Mouse (Mus musculus) liver, postnatal 0 days (tissue): Measurements from ENCODE around the gene Phc1. TPM values are rescaled to one million over a fixed set of nuclear protein-coding genes. Genes with fewer than 3 reads are reported as not detected.

Experiments
- ATAC-seq: fragments of 200-750 bp; cut with Nextera tagmentation; 2 replicates; pipeline ENCODE4 v1.8.0; 2017; ENCODE audit warnings: mild to moderate bottlenecking, moderate library complexity
- DNase-seq: peaks from one replicate; pipeline ENCODE4 v3.0.0-alpha.2; 2016
- H3K27ac ChIP-seq: fragments of 300-500 bp; sonication (generic); 2 replicates; pipeline ENCODE4 v1.5.1; 2014; ENCODE audit warnings: antibody characterized with exemption, moderate library complexity, mild to moderate bottlenecking, low read depth
- H3K27me3 ChIP-seq: fragments of 300-500 bp; sonication (generic); 2 replicates; pipeline ENCODE4 v1.6.1; 2014; ENCODE audit warnings: low read length, control low read depth, mixed read lengths; ENCODE audit not compliant: insufficient read depth
- H3K36me3 ChIP-seq: fragments of 300-500 bp; sonication (generic); replicated peaks from 2 replicates; pipeline ENCODE4 v1.6.1; 2014; ENCODE audit warnings: mild to moderate bottlenecking, control low read depth, low read length, moderate library complexity, mixed read lengths; ENCODE audit not compliant: insufficient read depth
- H3K4me1 ChIP-seq: fragments of 300-500 bp; sonication (generic); 2 replicates; pipeline ENCODE4 v1.6.1; 2014; ENCODE audit warnings: antibody characterized with exemption, mild to moderate bottlenecking, control low read depth; ENCODE audit not compliant: insufficient read depth
- H3K4me2 ChIP-seq: fragments of 300-500 bp; sonication (generic); 2 replicates; pipeline ENCODE4 v1.6.1; 2014; ENCODE audit warnings: low read depth, mild to moderate bottlenecking, low read length, moderate library complexity, mixed read lengths
- H3K4me3 ChIP-seq: fragments of 300-500 bp; sonication (generic); 2 replicates; pipeline ENCODE4 v1.5.1; 2014; ENCODE audit warnings: low read depth, low read length
- H3K9ac ChIP-seq: fragments of 300-500 bp; sonication (generic); replicated peaks from 2 replicates; pipeline ENCODE4 v1.6.1; 2014; ENCODE audit warnings: mild to moderate bottlenecking, moderate library complexity
- H3K9me3 ChIP-seq: fragments of 300-500 bp; sonication (generic); 2 replicates; pipeline ENCODE4 v1.6.1; 2016; ENCODE audit warnings: mild to moderate bottlenecking, control low read depth, low read length, mixed read lengths
- CTCF ChIP-seq: sonication (generic); IDR thresholded peaks from 2 replicates; pipeline ENCODE4 v1.5.1; 2016; ENCODE audit warnings: antibody characterized with exemption, low read depth
- EP300 ChIP-seq: IDR thresholded peaks from 2 replicates; pipeline ENCODE4 v1.6.1; 2016; ENCODE audit warnings: antibody characterized with exemption, low read depth, mild to moderate bottlenecking
- WGBS: fragments of 180-500 bp; shearing (Covaris S2); extraction: QIAGEN DNeasy Blood & Tissue Kit; methylation state at CpG from one replicate; pipeline ENCODE4 v1.1.7; 2014; ENCODE audit not compliant: insufficient replicate concordance; 5-methylcytosine and 5-hydroxymethylcytosine counted together
- polyA plus RNA-seq: library from polyadenylated mRNA; unstranded; fragments of >200 nt; fragmentation: Nextera tagmentation; extraction: Ambion mirVana; gene quantifications from 2 replicates; pipeline ENCODE4 v1.2.1, GENCODE M21; 2015

The Phc1 gene
- polyA plus RNA-seq, 1 experiment from 2014 or later = 1.2 TPM

DNA sequence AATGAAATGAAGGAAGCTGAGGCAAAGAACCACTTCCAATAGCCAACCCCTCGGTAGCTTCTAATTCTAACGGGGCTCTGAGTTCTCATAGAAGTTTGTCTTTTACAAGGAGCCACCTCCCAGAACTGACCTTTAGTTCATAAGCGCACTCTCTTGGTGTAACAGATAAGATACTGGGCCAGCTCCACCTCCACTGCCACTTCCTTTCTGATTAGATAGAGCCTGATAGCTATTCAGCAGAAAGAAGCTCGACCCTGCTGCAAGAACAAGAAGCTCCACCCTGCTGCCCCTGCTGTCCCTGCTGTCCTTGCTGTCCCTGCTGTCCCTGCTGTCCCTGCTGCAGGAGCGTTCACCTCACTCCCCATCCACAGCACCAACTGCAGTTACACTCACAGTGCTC, 65.8 kb downstream of the Phc1 start:
- Histone ChIP-seq H3K9me3 (no peaks in the 10 kb centered on the region), H3K4me3 (no peak overlapping the region), H3K4me2 (no peak overlapping the region), H3K27me3 (no peaks in the 10 kb centered on the region), H3K9ac (no peak overlapping the region), H3K27ac (no peak overlapping the region), H3K36me3 (no peaks in the 10 kb centered on the region), H3K4me1 (no peaks in the 10 kb centered on the region)
- 22% methylated on average over 5 of the region's 5 CpGs for WGBS
- TF ChIP-seq EP300 (no peak), CTCF (no peak)
- ATAC-seq = no peak
- DNase-seq = no peak

GRCm38 (mm10) chr6:122270152-122270551, 70.2 kb downstream of the Phc1 start:
- Histone ChIP-seq H3K36me3 (no peaks in the 10 kb centered on the region), H3K4me1 (no peaks in the 10 kb centered on the region), H3K4me2 (no peak overlapping the region), H3K9ac (no peak overlapping the region), H3K4me3 (no peak overlapping the region), H3K27me3 (no peaks in the 10 kb centered on the region), H3K9me3 (no peaks in the 10 kb centered on the region), H3K27ac (no peak overlapping the region)
- DNase-seq (peak; percentile 2), ATAC-seq (no peak)
- TF ChIP-seq EP300 = no peak
- TF ChIP-seq CTCF = no peak
- WGBS = 56% methylated on average over 11 of the region's 11 CpGs

- Histone ChIP-seq H3K27ac (no peak overlapping the region), H3K4me2 (no peak overlapping the region), H3K27me3 (no peaks in the 10 kb centered on the region), H3K9ac (no peak overlapping the region), H3K4me3 (no peak overlapping the region), H3K36me3 (no peaks in the 10 kb centered on the region), H3K4me1 (no peaks in the 10 kb centered on the region), H3K9me3 (no peaks in the 10 kb centered on the region)
- DNase-seq = no peak
- 80% methylated on average over 4 of the region's 4 CpGs for WGBS
- TF ChIP-seq EP300 (no peak), CTCF (no peak)
- no peak for ATAC-seq
Observed at GRCm38 (mm10) chr6:122269170-122269569, 71.2 kb downstream of the Phc1 start.

DNA sequence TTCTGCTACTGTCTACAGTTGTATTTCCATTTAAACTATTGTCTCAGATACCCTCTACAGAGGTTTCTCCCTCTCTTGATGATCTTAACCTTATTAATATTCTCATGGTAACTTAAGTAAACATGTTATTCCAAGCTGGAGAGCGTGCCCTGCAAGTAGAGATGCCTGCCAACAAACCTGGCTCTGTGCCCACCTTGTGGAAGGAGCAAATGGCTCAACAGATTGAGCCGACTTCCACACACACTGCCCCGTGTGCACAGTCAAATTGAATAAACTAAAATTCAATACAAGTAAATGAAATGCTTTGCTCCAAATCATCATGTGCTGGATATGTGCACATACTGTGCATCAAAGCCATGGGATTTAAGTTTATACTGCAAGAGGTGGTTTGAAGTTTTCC, 71.8 kb downstream of the Phc1 start:
- no peak for DNase-seq

More for the DNA sequence above, 71.8 kb downstream of the Phc1 start:
- no peaks in the 10 kb centered on the region for H3K4me1 ChIP-seq
- WGBS = 56% methylated on average over 3 of the region's 3 CpGs
- no peak overlapping the region for H3K27ac ChIP-seq
- TF ChIP-seq CTCF = no peak
- no peak for TF ChIP-seq EP300
- no peaks in the 10 kb centered on the region for H3K9me3 ChIP-seq
- no peaks in the 10 kb centered on the region for H3K36me3 ChIP-seq
- H3K27me3 ChIP-seq = no peaks in the 10 kb centered on the region
- no peak overlapping the region for H3K4me2 ChIP-seq
- ATAC-seq = no peak
- H3K9ac ChIP-seq = no peak overlapping the region
- H3K4me3 ChIP-seq = no peak overlapping the region

Other genes with a start within 250 kb of the Phc1 start
- not detected in 2 replicates for gene Klrg1, start 57.7 kb downstream of the Phc1 start, polyA plus RNA-seq
- 73.6 and 80.3 TPM in 2 replicates for gene M6pr, start 31.8 kb downstream of the Phc1 start, polyA plus RNA-seq
- 0.34 TPM in 1 of 2 replicates, not detected in the other for gene Rimklb, start 158.2 kb upstream of the Phc1 start, polyA plus RNA-seq
- gene Mfap5, start 165.3 kb upstream of the Phc1 start, polyA plus RNA-seq = 0.55 and 2.5 TPM in 2 replicates
- 0.06 TPM in 1 of 2 replicates, not detected in the other for gene Aicda, start 213.2 kb upstream of the Phc1 start, polyA plus RNA-seq